Mouse (Mus musculus) liver, embryonic 14.5 days (tissue): ENCODE measurements around the gene Trappc6b. TPM values are rescaled to one million over a fixed set of nuclear protein-coding genes. Genes with fewer than 3 reads are reported as not detected.

Experiments used
- ATAC-seq: fragments of 200-750 bp; cut with Nextera tagmentation; 2 replicates; pipeline ENCODE4 v1.8.0; 2017; ENCODE audit warnings: moderate number of reproducible peaks, mild to moderate bottlenecking, moderate library complexity; ENCODE audit not compliant: insufficient read depth
- DNase-seq, 3 experiments: peaks; one replicate each; pipeline ENCODE4 v3.0.0-alpha.2; 2012 to 2013; ENCODE audit warnings: low read depth in 3 of 3, low spot score in 3 of 3
- H3K27ac ChIP-seq: fragments of 300-500 bp; sonication (generic); 2 replicates; pipeline ENCODE4 v1.5.1; 2014; ENCODE audit warnings: moderate library complexity, mild to moderate bottlenecking, control low read depth, inconsistent platforms
- H3K27me3 ChIP-seq: fragments of 300-500 bp; sonication (generic); 2 replicates; pipeline ENCODE4 v1.6.1; 2014; ENCODE audit warnings: mild to moderate bottlenecking, low read length, moderate library complexity; ENCODE audit not compliant: control insufficient read depth, insufficient read depth
- H3K36me3 ChIP-seq: fragments of 300-500 bp; sonication (generic); replicated peaks from 2 replicates; pipeline ENCODE4 v1.6.1; 2014; ENCODE audit warnings: low read depth; ENCODE audit not compliant: control insufficient read depth, insufficient read depth
- H3K4me1 ChIP-seq, 2 experiments: fragments of 200-500 bp in 1 of 2; fragments of 300-500 bp in 1 of 2; sonication (generic) in 1 of 2; replicated peaks; 2 replicates each; pipeline ENCODE4 v1.6.1; 2012 to 2014; ENCODE audit warnings: antibody characterized with exemption in 1 of 2, inconsistent platforms in 1 of 2, low read length in 1 of 2; ENCODE audit not compliant: control insufficient read depth in 2 of 2, insufficient read depth in 2 of 2
- H3K4me2 ChIP-seq: fragments of 300-500 bp; sonication (generic); 2 replicates; pipeline ENCODE4 v1.6.1; 2014; ENCODE audit warnings: low read depth, mild to moderate bottlenecking, control low read depth, moderate library complexity
- H3K4me3 ChIP-seq, 2 experiments: fragments of 200-500 bp in 1 of 2; fragments of 300-500 bp in 1 of 2; sonication (generic) in 1 of 2; 2 replicates each; pipeline ENCODE4 v1.5.1; 2012 to 2014; ENCODE audit warnings: low read depth in 2 of 2, low read length in 2 of 2, mild to moderate bottlenecking in 2 of 2, control low read depth in 1 of 2, inconsistent platforms in 1 of 2, moderate library complexity in 1 of 2; ENCODE audit not compliant: insufficient read depth in 1 of 2
- H3K9ac ChIP-seq: fragments of 300-500 bp; sonication (generic); replicated peaks from 2 replicates; pipeline ENCODE4 v1.6.1; 2014; ENCODE audit warnings: mild to moderate bottlenecking, control low read depth, moderate library complexity
- H3K9me3 ChIP-seq: fragments of 300-500 bp; sonication (generic); 2 replicates; pipeline ENCODE4 v1.6.1; 2016; ENCODE audit warnings: low read length, mixed read lengths; ENCODE audit not compliant: control insufficient read depth
- CTCF ChIP-seq: IDR thresholded peaks from 2 replicates; pipeline ENCODE4 v1.5.1; 2016; ENCODE audit warnings: antibody characterized with exemption, low read depth, control low read depth
- EP300 ChIP-seq: IDR thresholded peaks from 2 replicates; pipeline ENCODE4 v1.6.1; 2016; ENCODE audit warnings: antibody characterized with exemption, low read depth
- WGBS: fragments of 180-500 bp; shearing (Covaris S2); extraction: QIAGEN DNeasy Blood & Tissue Kit; methylation state at CpG from one replicate; pipeline ENCODE4 v1.1.7; 2014; ENCODE audit not compliant: insufficient replicate concordance; 5-methylcytosine and 5-hydroxymethylcytosine counted together
- polyA plus RNA-seq, 2 experiments: library from polyadenylated mRNA; depleted of rRNA in 1 of 2; stranded (reverse) in 1 of 2; unstranded in 1 of 2; fragments of >200 nt; fragmentation: Nextera tagmentation in 1 of 2; extraction: Ambion mirVana in 1 of 2; gene quantifications; 2 replicates each; pipeline versions ENCODE4 v1.2.1 to v1.2.3; 2012 to 2014

The Trappc6b gene
- polyA plus RNA-seq, 2 experiments, result 32.3 to 36.4 TPM

DNA sequence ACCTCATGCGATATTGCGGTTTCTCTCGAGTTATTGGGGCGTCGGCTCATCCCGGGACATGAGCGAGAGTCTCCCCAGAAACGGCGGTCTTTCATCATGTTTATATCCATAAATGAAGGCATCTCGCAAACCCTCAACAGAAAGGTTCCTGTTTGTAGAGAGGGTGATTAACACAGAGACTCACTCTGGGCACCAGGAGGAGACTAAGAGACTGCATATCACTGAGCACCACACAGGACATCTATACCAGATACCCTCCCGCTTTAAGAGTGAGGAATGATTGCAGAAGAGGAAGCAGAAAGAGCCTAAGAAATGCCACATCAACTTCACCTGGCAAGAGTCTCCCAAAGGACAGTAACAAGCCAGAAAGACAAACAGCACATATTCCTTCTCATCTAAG is 5.0 kb downstream of the Trappc6b start:
- no peak overlapping the region for H3K4me3 ChIP-seq
- H3K27ac ChIP-seq, result no peak overlapping the region
- no peak for ATAC-seq
- no peak for DNase-seq
- no peak overlapping the region for H3K9ac ChIP-seq
- peaks cover 19 to 30% of the 10 kb centered on the region in 2 experiments for H3K4me1 ChIP-seq
- H3K36me3 ChIP-seq, result peaks cover 13% of the 10 kb centered on the region; the same call in 1 of the 2 replicates
- no peak for TF ChIP-seq EP300
- TF ChIP-seq CTCF, result no peak
- 87% methylated on average over 11 of the region's 11 CpGs for WGBS
- no peak overlapping the region for H3K4me2 ChIP-seq
- H3K9me3 ChIP-seq, result no peaks in the 10 kb centered on the region
- H3K27me3 ChIP-seq, result no peaks in the 10 kb centered on the region

DNA sequence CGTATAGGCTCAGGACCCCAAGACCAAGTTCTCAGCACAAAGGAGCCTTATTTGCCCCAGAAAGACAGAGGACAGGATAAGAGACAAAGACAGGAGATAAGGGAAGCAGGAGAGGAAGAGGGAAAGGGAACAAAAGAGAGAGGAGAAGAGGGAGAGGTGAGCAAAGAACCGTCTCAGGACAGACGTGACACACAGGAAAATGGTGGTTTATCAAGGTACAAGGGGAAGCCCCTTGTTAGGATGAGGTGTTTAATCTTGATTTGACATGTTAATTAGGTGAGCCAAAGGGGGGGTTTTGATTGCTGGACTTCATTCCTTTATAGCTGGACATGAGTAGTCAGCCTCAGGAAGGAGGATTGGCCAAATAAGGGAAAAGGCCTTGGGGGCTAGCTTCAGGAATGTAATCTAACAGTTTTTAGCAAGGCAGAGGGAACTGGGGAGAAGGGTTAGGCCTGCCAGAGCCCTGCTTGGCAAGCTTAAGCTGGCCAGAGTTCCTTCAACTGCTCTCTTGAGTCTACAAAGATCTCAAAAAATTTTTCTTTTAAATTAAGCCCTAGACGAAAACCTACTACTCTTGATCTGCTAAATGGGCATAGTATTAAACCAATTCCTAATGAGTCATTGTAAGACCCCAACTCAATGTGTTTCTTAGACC is 5.9 kb downstream of the Trappc6b start:
- 54% methylated on average over 4 of the region's 4 CpGs for WGBS

DNA sequence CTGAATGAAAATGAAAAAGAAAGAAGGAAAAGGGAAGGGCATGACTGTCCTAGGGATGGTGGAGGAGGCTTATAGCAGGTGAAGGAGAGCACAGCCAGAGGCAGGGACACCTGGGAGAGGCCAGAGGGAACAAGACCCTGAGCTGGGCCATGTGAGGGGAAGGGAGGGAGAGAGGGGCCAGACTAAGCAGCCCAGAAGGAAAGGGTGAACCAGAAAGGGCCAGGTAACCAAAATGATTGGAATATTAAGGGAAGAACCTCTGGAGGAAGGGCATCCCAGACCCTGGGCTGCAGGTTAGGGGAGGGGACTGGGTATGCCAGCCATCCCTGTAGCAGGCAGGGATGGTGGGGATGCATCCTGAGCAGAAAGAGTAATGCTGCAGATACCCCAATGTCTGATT is 7.3 kb downstream of the Trappc6b start:
- H3K36me3 ChIP-seq, result peaks cover 23% of the 10 kb centered on the region
- ATAC-seq, result no peak
- H3K27ac ChIP-seq, result no peak overlapping the region
- no peaks in the 10 kb centered on the region for H3K27me3 ChIP-seq
- peaks cover 13 to 21% of the 10 kb centered on the region in 2 experiments for H3K4me1 ChIP-seq
- no peaks in the 10 kb centered on the region for H3K9me3 ChIP-seq
- H3K9ac ChIP-seq, result no peak overlapping the region
- no peak for DNase-seq
- no peak for TF ChIP-seq EP300
- no peak for TF ChIP-seq CTCF
- no peak overlapping the region for H3K4me3 ChIP-seq
- H3K4me2 ChIP-seq, result no peak overlapping the region

More for the DNA sequence above, 5.9 kb downstream of the Trappc6b start:
- ATAC-seq, result no peak
- H3K9ac ChIP-seq, result no peak overlapping the region
- no peak overlapping the region for H3K4me2 ChIP-seq
- H3K4me1 ChIP-seq, result peaks cover 16 to 29% of the 10 kb centered on the region in 2 experiments
- H3K9me3 ChIP-seq, result no peaks in the 10 kb centered on the region
- H3K36me3 ChIP-seq, result peaks cover 18% of the 10 kb centered on the region; the same call in 1 of the 2 replicates
- no peak for TF ChIP-seq CTCF
- H3K27me3 ChIP-seq, result no peaks in the 10 kb centered on the region
- DNase-seq, result no peak
- H3K4me3 ChIP-seq, result no peak overlapping the region
- no peak overlapping the region for H3K27ac ChIP-seq

DNA sequence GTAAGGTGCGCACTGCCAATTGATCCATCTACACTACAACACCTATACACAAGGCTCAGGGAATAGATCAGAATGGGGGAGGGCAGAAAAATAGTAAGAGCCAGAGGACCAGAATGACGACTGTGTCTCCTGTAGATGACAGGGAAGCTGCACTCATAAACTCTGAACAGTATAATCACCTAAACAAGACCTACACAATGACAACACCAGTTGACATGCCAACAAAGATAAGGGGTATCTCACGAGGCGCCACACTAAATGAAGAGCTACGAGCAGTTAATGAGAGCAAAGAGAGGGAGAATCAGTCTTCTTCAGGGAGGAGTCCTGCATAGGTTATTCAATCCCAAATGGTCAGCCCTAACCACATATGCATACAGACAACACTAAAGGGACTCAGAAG is 8.1 kb downstream of the Trappc6b start:
- Histone ChIP-seq H3K4me1 (peaks cover 13 to 21% of the 10 kb centered on the region in 2 experiments), H3K4me2 (peak overlapping the region; percentile 28), H3K36me3 (peaks cover 24% of the 10 kb centered on the region), H3K27me3 (no peaks in the 10 kb centered on the region), H3K27ac (peak overlapping the region; percentile 42), H3K9ac (0 out of 2 replicates have a peak overlapping the region, but pooled peaks have one; percentile 13), H3K9me3 (no peaks in the 10 kb centered on the region), H3K4me3 (no peak overlapping the region)
- WGBS, result 28% methylated on average over 5 of the region's 5 CpGs
- TF ChIP-seq EP300, result peak; percentile 68
- no peak for TF ChIP-seq CTCF
- ATAC-seq (peak; percentile 83), DNase-seq (peak in 1 of 3 experiments; percentile 43)

DNA sequence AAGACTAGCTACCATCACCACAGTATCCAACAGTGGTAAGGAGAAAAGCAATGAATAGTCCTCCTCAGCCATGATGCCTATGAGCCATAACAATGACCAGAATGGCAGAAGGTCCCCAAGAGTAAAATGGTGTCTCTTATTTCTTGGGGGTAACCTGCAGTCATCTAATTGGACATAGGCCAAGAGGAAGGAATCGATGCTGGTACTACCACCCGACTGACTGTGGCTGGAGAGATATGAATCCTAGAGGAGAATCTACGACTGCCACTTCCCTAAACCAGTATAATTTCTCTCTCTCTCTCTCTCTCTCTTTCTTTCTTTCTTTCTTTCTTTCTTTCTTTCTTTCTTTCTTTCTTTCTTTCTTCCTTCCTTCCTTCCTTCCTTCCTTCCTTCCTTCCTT is 8.8 kb downstream of the Trappc6b start:
- ATAC-seq, result no peak
- 54% methylated on average over 3 of the region's 3 CpGs for WGBS
- Histone ChIP-seq H3K4me1 (peaks cover 13 to 21% of the 10 kb centered on the region in 2 experiments), H3K36me3 (peaks cover 30% of the 10 kb centered on the region), H3K4me3 (no peak overlapping the region), H3K9me3 (no peaks in the 10 kb centered on the region), H3K27ac (no peak overlapping the region), H3K9ac (no peak overlapping the region), H3K4me2 (no peak overlapping the region), H3K27me3 (no peaks in the 10 kb centered on the region)
- DNase-seq, result no peak
- TF ChIP-seq CTCF, result no peak
- TF ChIP-seq EP300, result no peak
